Mouse (Mus musculus): ENCODE measurements at regions not wholly inside any gene's neighbourhood (a gene's known extent, or its start where the extent isn't known, plus 50 kb on each side); places are given as distances from the start of the nearest gene placed in this dataset.

GRCm38 (mm10) chr13:106738011-106738410 lies 198.7 kb downstream of the Ipo11 start:
- H3K4me2 ChIP-seq (replicated peaks): no peak overlapping the region
- H3K4me3 ChIP-seq: no peak overlapping the region
- ATAC-seq (ENCODE audit: low FRiP score, low read depth): no peak
- H3K9ac ChIP-seq: no peak overlapping the region
- 0 out of 2 replicates have a peak, but pooled peaks cover 6% of the 10 kb centered on the region for H3K9me3 ChIP-seq
- H3K36me3 ChIP-seq: no peaks in the 10 kb centered on the region
- 0 out of 2 replicates have a peak, but pooled peaks cover 3% of the 10 kb centered on the region for H3K4me1 ChIP-seq
- no peaks in the 10 kb centered on the region for H3K27me3 ChIP-seq
- H3K27ac ChIP-seq: no peak overlapping the region
- WGBS: 76% methylated on average over 5 of the region's 5 CpGs

DNA sequence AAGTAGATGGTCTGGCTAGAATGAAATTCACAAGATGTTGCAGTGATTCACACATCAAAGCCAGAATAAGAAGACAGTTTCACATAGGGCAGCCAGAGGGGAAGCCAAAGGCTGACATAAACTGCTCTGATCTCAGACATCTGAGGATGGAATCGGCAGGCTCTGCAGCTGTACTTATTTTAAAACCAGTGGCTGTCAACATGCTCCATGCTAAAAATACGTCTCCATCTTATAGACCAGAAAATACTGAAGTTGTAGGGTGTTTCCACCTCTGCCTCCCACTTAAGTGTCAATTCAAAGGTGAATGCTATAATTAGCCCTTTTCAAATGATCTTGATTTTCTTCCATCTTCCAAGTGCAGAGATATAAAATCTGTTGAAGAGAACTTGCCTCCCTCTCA lies 202.4 kb downstream of the Ipo11 start:
- no peak overlapping the region for H3K27ac ChIP-seq
- H3K9ac ChIP-seq: no peak overlapping the region
- no peaks in the 10 kb centered on the region for H3K27me3 ChIP-seq
- ATAC-seq (ENCODE audit: low FRiP score, low read depth): no peak
- no peak overlapping the region for H3K4me2 ChIP-seq (replicated peaks)
- H3K4me3 ChIP-seq: no peak overlapping the region
- no peaks in the 10 kb centered on the region for H3K9me3 ChIP-seq
- no peaks in the 10 kb centered on the region for H3K36me3 ChIP-seq
- 0 out of 2 replicates have a peak, but pooled peaks cover 3% of the 10 kb centered on the region for H3K4me1 ChIP-seq
- 69% methylated on average over 2 of the region's 2 CpGs for WGBS

DNA sequence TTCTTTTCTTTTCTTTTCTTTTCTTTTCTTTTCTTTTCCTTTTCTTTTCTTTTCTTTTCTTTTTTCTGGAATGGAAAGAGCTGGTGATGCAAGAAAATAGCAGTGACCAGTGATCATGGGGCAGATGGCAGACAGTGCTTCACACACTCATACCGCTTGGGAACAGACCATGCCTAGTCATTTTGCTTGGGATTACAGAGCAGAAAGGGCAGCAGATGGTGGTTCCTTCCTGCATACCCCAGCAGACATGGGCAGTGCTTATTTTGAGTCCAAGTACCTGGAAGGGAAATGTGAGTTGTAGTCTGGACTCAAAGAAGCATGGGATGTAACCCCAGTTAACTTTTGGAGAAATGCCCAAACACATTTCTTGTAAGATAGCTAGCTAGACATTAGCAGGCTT lies 203.9 kb downstream of the Ipo11 start:
- ATAC-seq (ENCODE audit: low FRiP score, low read depth): no peak
- H3K9me3 ChIP-seq: no peaks in the 10 kb centered on the region
- 0 out of 2 replicates have a peak, but pooled peaks cover 3% of the 10 kb centered on the region for H3K4me1 ChIP-seq
- WGBS: 91% methylated on average over 1 of the region's 1 CpGs
- no peaks in the 10 kb centered on the region for H3K36me3 ChIP-seq
- no peak overlapping the region for H3K4me3 ChIP-seq
- H3K4me2 ChIP-seq (replicated peaks): no peak overlapping the region
- no peak overlapping the region for H3K27ac ChIP-seq
- H3K9ac ChIP-seq: no peak overlapping the region
- H3K27me3 ChIP-seq: no peaks in the 10 kb centered on the region

DNA sequence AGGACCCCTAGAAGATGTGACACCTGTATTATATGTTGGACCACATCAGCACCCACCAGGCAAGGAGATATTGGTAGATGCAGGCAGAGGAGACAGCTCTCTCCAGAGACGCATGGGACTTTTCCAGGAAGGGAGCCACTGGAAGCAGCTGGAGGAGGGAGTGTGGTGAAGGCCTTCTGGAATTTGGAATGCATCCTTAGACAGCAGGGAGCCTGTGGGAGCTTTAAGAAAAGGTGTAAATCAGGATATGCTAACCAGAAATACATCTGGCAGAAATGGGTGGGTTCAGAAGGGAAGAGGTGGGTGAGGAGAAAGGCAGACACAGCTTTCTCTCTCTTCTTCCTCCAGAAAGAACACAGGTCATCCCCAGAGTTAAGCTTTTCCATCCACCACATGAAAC lies 213.4 kb downstream of the Ipo11 start:
- WGBS: 70% methylated on average over 1 of the region's 1 CpGs
- no peak overlapping the region for H3K9ac ChIP-seq
- no peaks in the 10 kb centered on the region for H3K27me3 ChIP-seq
- no peak overlapping the region for H3K4me2 ChIP-seq (replicated peaks)
- no peak overlapping the region for H3K4me3 ChIP-seq
- H3K36me3 ChIP-seq: no peaks in the 10 kb centered on the region
- H3K4me1 ChIP-seq: no peaks in the 10 kb centered on the region
- no peaks in the 10 kb centered on the region for H3K9me3 ChIP-seq
- H3K27ac ChIP-seq: no peak overlapping the region
- no peak for ATAC-seq (ENCODE audit: low FRiP score, low read depth)

DNA sequence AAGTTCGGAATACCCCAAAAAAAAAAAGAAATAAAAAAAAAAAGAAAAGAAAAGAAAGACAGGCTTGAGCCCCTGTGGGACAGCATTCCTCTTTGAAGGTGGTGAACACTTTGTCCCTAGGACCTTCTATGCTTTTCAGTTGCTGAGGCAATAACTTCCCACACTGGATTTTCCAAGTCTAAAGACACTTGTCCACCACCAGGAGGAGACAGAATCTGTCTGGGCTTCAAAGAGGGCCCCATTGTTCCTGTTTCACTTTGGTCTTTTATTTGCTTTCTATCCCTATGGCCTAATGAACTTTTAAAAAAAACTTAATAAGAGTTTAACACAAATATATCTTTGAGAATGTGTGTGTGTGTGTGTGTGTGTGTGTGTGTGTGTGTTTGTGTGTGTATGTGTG lies 215.6 kb downstream of the Ipo11 start:
- Histone ChIP-seq H3K4me3 (no peak overlapping the region), H3K27me3 (no peaks in the 10 kb centered on the region), H3K4me1 (no peaks in the 10 kb centered on the region), H3K36me3 (no peaks in the 10 kb centered on the region), H3K4me2 (replicated peaks) (no peak overlapping the region), H3K9me3 (no peaks in the 10 kb centered on the region), H3K9ac (no peak overlapping the region), H3K27ac (no peak overlapping the region)
- 95% methylated on average over 1 of the region's 1 CpGs for WGBS
- ATAC-seq (ENCODE audit: low FRiP score, low read depth): no peak

GRCm38 (mm10) chr13:106715771-106716170 lies 221.0 kb downstream of the Ipo11 start:
- H3K27ac ChIP-seq: no peak overlapping the region
- H3K4me1 ChIP-seq: no peaks in the 10 kb centered on the region
- WGBS: 43% methylated on average over 2 of the region's 2 CpGs
- H3K36me3 ChIP-seq: no peaks in the 10 kb centered on the region
- peak; percentile 58; the same call in 1 of the 2 replicates for ATAC-seq (ENCODE audit: low FRiP score, low read depth)
- no peak overlapping the region for H3K9ac ChIP-seq
- no peaks in the 10 kb centered on the region for H3K27me3 ChIP-seq
- no peaks in the 10 kb centered on the region for H3K9me3 ChIP-seq
- H3K4me2 ChIP-seq (replicated peaks): no peak overlapping the region
- H3K4me3 ChIP-seq: no peak overlapping the region

DNA sequence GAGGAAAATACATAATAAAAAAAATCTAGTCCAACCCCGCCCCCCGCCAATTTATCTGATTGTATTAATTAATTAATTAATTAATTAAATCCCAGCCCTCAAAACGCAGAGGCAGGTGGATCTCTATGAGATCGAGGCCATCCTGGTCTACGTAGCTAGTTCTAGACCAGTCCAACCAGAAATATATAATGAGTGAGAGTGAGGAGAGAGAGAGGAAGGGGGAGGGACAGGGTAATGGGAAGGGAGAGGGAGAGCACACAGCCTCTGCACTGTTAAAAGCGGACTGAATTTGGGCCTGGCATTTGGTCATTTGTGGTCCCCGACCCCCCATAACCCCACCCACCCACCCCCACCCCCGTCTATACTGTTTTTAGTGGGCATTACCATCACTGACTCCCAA lies 221.5 kb downstream of the Ipo11 start:
- WGBS: 82% methylated on average over 8 of the region's 8 CpGs
- Histone ChIP-seq H3K27me3 (no peaks in the 10 kb centered on the region), H3K4me2 (replicated peaks) (no peak overlapping the region), H3K36me3 (no peaks in the 10 kb centered on the region), H3K4me1 (no peaks in the 10 kb centered on the region), H3K4me3 (no peak overlapping the region), H3K27ac (no peak overlapping the region), H3K9me3 (no peaks in the 10 kb centered on the region), H3K9ac (no peak overlapping the region)
- ATAC-seq (ENCODE audit: low FRiP score, low read depth): 0 out of 2 replicates have a peak, but pooled peaks have one; percentile 12

GRCm38 (mm10) chr13:106710580-106710979 lies 226.2 kb downstream of the Ipo11 start:
- no peaks in the 10 kb centered on the region for H3K9me3 ChIP-seq
- no peak for ATAC-seq (ENCODE audit: low FRiP score, low read depth)
- no peak overlapping the region for H3K9ac ChIP-seq
- H3K27ac ChIP-seq: no peak overlapping the region
- no peaks in the 10 kb centered on the region for H3K36me3 ChIP-seq
- no peak overlapping the region for H3K4me2 ChIP-seq (replicated peaks)
- 81% methylated on average over 3 of the region's 3 CpGs for WGBS
- H3K4me3 ChIP-seq: no peak overlapping the region
- H3K27me3 ChIP-seq: no peaks in the 10 kb centered on the region
- H3K4me1 ChIP-seq: no peaks in the 10 kb centered on the region

DNA sequence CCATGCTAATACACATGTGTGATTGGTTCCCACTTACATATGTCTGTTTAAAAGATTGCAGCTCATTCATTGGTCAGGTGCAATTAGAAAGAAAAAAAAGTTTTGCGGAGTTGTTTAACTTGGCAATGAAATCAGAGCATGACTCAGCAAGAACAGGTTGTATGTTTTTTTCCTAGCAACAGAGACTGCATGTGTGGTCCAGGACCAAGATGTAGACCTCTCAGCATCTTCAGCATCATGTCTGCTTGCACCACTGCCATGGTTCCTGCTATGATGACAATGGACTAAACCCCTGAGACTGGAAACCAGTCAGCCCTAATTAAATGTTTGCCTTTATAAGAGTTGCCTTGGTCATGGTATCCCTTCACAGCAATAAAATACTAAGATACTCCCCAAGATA lies 236.4 kb downstream of the Ipo11 start:
- H3K4me1 ChIP-seq: no peaks in the 10 kb centered on the region
- H3K4me3 ChIP-seq: no peak overlapping the region
- 97% methylated on average over 1 of the region's 1 CpGs for WGBS
- no peak overlapping the region for H3K27ac ChIP-seq
- no peaks in the 10 kb centered on the region for H3K27me3 ChIP-seq
- H3K4me2 ChIP-seq (replicated peaks): no peak overlapping the region
- ATAC-seq (ENCODE audit: low FRiP score, low read depth): no peak
- H3K9me3 ChIP-seq: no peaks in the 10 kb centered on the region
- H3K36me3 ChIP-seq: no peaks in the 10 kb centered on the region
- H3K9ac ChIP-seq: no peak overlapping the region

DNA sequence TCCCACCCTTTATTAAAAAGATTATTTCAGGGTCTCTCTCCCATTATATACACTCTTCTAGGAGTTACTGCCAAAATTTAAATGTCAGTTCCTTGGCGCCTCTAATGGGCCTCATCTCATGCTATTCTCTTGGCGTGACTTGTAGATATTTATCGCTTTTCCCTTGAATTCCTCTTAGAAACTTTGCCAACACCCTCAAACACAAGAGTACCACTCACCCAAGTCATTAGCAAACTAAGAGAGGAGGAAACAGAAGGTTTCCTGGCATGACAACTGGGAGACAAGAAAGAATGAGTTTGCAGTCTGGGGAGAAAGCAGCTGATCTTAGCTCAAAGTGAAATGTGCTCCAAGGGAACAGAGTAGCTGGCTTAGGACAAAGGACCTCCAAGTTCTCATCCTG lies 236.8 kb downstream of the Ipo11 start:
- WGBS: 84% methylated on average over 3 of the region's 3 CpGs
- H3K4me2 ChIP-seq (replicated peaks): no peak overlapping the region
- no peak for ATAC-seq (ENCODE audit: low FRiP score, low read depth)
- no peak overlapping the region for H3K9ac ChIP-seq
- no peaks in the 10 kb centered on the region for H3K27me3 ChIP-seq
- no peaks in the 10 kb centered on the region for H3K4me1 ChIP-seq
- H3K36me3 ChIP-seq: no peaks in the 10 kb centered on the region
- no peaks in the 10 kb centered on the region for H3K9me3 ChIP-seq
- no peak overlapping the region for H3K4me3 ChIP-seq
- H3K27ac ChIP-seq: no peak overlapping the region

DNA sequence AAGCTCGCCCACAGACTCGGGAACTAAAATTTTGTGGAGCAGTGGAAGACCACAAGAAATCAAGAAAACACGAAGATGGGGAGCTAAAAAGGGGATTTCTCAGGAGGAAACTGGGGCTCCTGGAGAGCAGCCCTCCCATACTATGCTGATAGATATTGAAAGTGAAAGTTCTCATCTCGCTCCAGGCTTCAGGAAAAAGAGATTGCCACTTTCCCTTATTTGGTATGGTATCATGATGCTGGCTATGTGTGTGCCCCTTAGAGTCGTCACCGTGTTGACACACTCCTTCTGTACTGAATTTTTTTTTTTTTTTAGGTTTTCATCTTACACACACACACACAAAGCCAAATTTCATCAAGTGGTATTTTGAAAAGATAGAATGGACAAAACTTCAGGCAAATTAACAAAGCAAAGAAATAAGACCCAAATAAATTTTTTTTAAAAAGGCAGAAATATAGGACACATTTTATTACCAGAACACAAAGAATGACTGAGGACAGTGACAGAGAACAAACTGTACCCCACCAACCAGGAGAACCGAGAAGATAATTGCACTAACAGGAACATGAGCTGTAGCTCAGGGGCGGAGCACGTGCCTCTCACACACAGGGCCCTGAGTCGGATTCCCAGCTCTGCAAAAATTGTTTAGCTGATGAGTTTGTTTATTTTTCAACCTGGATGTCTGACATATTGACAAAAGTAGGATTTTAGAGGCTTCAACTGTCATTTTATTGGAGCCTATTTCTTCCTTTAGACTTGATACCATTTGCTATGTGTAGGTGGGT lies 244.8 kb downstream of the Ipo11 start:
- Histone ChIP-seq H3K9me3 (no peaks in the 10 kb centered on the region), H3K4me2 (replicated peaks) (no peak overlapping the region), H3K27ac (no peak overlapping the region), H3K27me3 (no peaks in the 10 kb centered on the region), H3K4me3 (no peak overlapping the region), H3K9ac (no peak overlapping the region), H3K4me1 (no peaks in the 10 kb centered on the region), H3K36me3 (no peaks in the 10 kb centered on the region)
- 79% methylated on average over 10 of the region's 10 CpGs for WGBS
- no peak for ATAC-seq (ENCODE audit: low FRiP score, low read depth)

DNA sequence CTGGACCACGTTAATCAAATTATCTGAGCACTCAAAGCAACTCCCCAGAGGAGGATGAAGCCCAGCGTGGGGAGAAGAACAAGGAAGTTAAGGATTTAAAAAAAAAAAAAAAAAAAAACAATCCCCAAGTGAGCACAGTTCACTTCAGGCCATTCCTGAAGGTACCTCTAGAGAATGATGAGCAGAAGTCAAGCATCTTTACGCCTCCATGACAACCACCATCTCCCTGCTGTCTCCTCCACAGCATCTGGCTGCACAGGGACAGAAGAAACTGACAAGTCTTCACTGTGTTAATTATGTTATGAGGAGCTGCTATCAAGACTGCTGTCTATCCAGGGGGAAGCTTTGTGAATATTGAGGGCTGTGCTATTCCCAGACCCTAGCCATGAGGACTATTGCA lies 246.6 kb downstream of the Ipo11 start:
- no peak for ATAC-seq (ENCODE audit: low FRiP score, low read depth)

GRCm38 (mm10) chr13:106689618-106690017 lies 247.1 kb downstream of the Ipo11 start:
- WGBS: 62% methylated on average over 2 of the region's 2 CpGs
- Histone ChIP-seq H3K27ac (no peak overlapping the region), H3K27me3 (no peaks in the 10 kb centered on the region), H3K4me2 (replicated peaks) (no peak overlapping the region), H3K9ac (no peak overlapping the region), H3K4me1 (no peaks in the 10 kb centered on the region), H3K9me3 (no peaks in the 10 kb centered on the region), H3K36me3 (no peaks in the 10 kb centered on the region), H3K4me3 (no peak overlapping the region)
- no peak for ATAC-seq (ENCODE audit: low FRiP score, low read depth)

More for the DNA sequence above, 246.6 kb downstream of the Ipo11 start:
- Histone ChIP-seq H3K4me3 (no peak overlapping the region), H3K9me3 (no peaks in the 10 kb centered on the region), H3K4me1 (no peaks in the 10 kb centered on the region), H3K27me3 (no peaks in the 10 kb centered on the region), H3K4me2 (replicated peaks) (no peak overlapping the region), H3K36me3 (no peaks in the 10 kb centered on the region), H3K9ac (no peak overlapping the region), H3K27ac (no peak overlapping the region)
- WGBS: 78% methylated on average over 3 of the region's 3 CpGs

Measured in limb, embryonic 13.5 days (tissue).